Mouse (Mus musculus) heart, embryonic 10.5 days (tissue): ENCODE measurements around the gene Strip1. TPM values are rescaled to one million over a fixed set of nuclear protein-coding genes. Genes with fewer than 3 reads are reported as not detected.
A peak's percentile ranks its signal among the peaks of the same experiment; 100 is the strongest.

Experiments
- DNase-seq: peaks from one replicate; pipeline ENCODE4 v3.0.0-alpha.2; 2017; ENCODE audit warnings: low spot score
- H3K27ac ChIP-seq: fragments of 300-500 bp; sonication (generic); 2 replicates; pipeline ENCODE4 v1.5.1; 2016; ENCODE audit warnings: mild to moderate bottlenecking
- H3K27me3 ChIP-seq: fragments of 300-500 bp; sonication (generic); 2 replicates; pipeline ENCODE4 v1.6.1; 2016; ENCODE audit warnings: mild to moderate bottlenecking; ENCODE audit not compliant: poor library complexity, insufficient read depth, severe bottlenecking
- H3K36me3 ChIP-seq: fragments of 300-500 bp; sonication (generic); 2 replicates; pipeline ENCODE4 v1.6.1; 2016; ENCODE audit warnings: mild to moderate bottlenecking, moderate library complexity
- H3K4me1 ChIP-seq: fragments of 300-500 bp; sonication (generic); 2 replicates; pipeline ENCODE4 v1.6.1; 2016; ENCODE audit warnings: mild to moderate bottlenecking
- H3K4me3 ChIP-seq: fragments of 300-500 bp; sonication (generic); 2 replicates; pipeline ENCODE4 v1.5.1; 2016; ENCODE audit warnings: mild to moderate bottlenecking, moderate library complexity
- H3K9me3 ChIP-seq: fragments of 300-500 bp; sonication (generic); 2 replicates; pipeline ENCODE4 v1.6.1; 2016; ENCODE audit warnings: mild to moderate bottlenecking, moderate library complexity
- WGBS: fragments of 180-500 bp; shearing (Covaris S2); methylation state at CpG from one replicate; pipeline ENCODE4 v1.1.7; 2016; 5-methylcytosine and 5-hydroxymethylcytosine counted together
- polyA plus RNA-seq: library from polyadenylated mRNA; unstranded; fragments of >200 nt; fragmentation: Nextera tagmentation; extraction: Ambion mirVana; gene quantifications from 2 replicates; pipeline ENCODE4 v1.2.1, GENCODE M21; 2016

The Strip1 gene
- polyA plus RNA-seq, 1 experiment from 2014 or later: 50.1 TPM

- no peak overlapping the region for H3K4me3 ChIP-seq
- 95% methylated on average over 8 of the region's 8 CpGs for WGBS
- H3K36me3 ChIP-seq: peaks cover 90% of the 10 kb centered on the region
- no peak overlapping the region for H3K27ac ChIP-seq
- H3K27me3 ChIP-seq: no peaks in the 10 kb centered on the region
- no peaks in the 10 kb centered on the region for H3K9me3 ChIP-seq
- peaks cover 6% of the 10 kb centered on the region; the same call in 1 of the 2 replicates for H3K4me1 ChIP-seq
- DNase-seq: peak; percentile 58
Measured at GRCm38 (mm10) chr3:107624424-107624823, 7.1 kb downstream of the Strip1 start.

- Histone ChIP-seq H3K4me3 (no peak overlapping the region), H3K36me3 (peaks cover 97% of the 10 kb centered on the region), H3K27me3 (no peaks in the 10 kb centered on the region), H3K4me1 (peaks cover 6% of the 10 kb centered on the region; the same call in 1 of the 2 replicates), H3K9me3 (no peaks in the 10 kb centered on the region), H3K27ac (no peak overlapping the region)
- peak; percentile 50 for DNase-seq
- 89% methylated on average over 7 of the region's 7 CpGs for WGBS
Measured at GRCm38 (mm10) chr3:107622537-107622936, 9.0 kb downstream of the Strip1 start.

- H3K27ac ChIP-seq: no peak overlapping the region; the same call in 1 of the 2 replicates
- H3K4me3 ChIP-seq: no peak overlapping the region
- WGBS: 87% methylated on average over 21 of the region's 21 CpGs
- H3K36me3 ChIP-seq: peaks cover 97% of the 10 kb centered on the region
- peak; percentile 75 for DNase-seq
- H3K9me3 ChIP-seq: no peaks in the 10 kb centered on the region
- peaks cover 6% of the 10 kb centered on the region; the same call in 1 of the 2 replicates for H3K4me1 ChIP-seq
- no peaks in the 10 kb centered on the region for H3K27me3 ChIP-seq
Measured at GRCm38 (mm10) chr3:107621286-107622075, 10.0 kb downstream of the Strip1 start.

GRCm38 (mm10) chr3:107619911-107620310 lies 11.6 kb downstream of the Strip1 start:
- Histone ChIP-seq H3K27ac (no peak overlapping the region), H3K9me3 (no peaks in the 10 kb centered on the region), H3K4me3 (no peak overlapping the region), H3K27me3 (no peaks in the 10 kb centered on the region), H3K4me1 (peaks cover 6% of the 10 kb centered on the region; the same call in 1 of the 2 replicates), H3K36me3 (peaks cover 97% of the 10 kb centered on the region)
- peak; percentile 38 for DNase-seq
- WGBS: 94% methylated on average over 6 of the region's 6 CpGs

GRCm38 (mm10) chr3:107617800-107618199 lies 13.7 kb downstream of the Strip1 start:
- no peak overlapping the region for H3K27ac ChIP-seq
- WGBS: 97% methylated on average over 3 of the region's 3 CpGs
- no peaks in the 10 kb centered on the region for H3K9me3 ChIP-seq
- no peak for DNase-seq
- H3K36me3 ChIP-seq: peaks cover 97% of the 10 kb centered on the region
- peaks cover 6% of the 10 kb centered on the region; the same call in 1 of the 2 replicates for H3K4me1 ChIP-seq
- H3K27me3 ChIP-seq: no peaks in the 10 kb centered on the region
- H3K4me3 ChIP-seq: no peak overlapping the region

GRCm38 (mm10) chr3:107612902-107613525 lies 18.5 kb downstream of the Strip1 start:
- H3K36me3 ChIP-seq: peaks cover 62% of the 10 kb centered on the region
- peaks cover 3% of the 10 kb centered on the region; the same call in 1 of the 2 replicates for H3K27me3 ChIP-seq
- no peak overlapping the region for H3K4me3 ChIP-seq
- H3K27ac ChIP-seq: no peak overlapping the region
- 86% methylated on average over 11 of the region's 11 CpGs for WGBS
- H3K4me1 ChIP-seq: peaks cover 15% of the 10 kb centered on the region; the same call in 1 of the 2 replicates
- DNase-seq: no peak
- no peaks in the 10 kb centered on the region for H3K9me3 ChIP-seq

- Histone ChIP-seq H3K4me3 (no peak overlapping the region), H3K27me3 (peaks cover 5% of the 10 kb centered on the region; the same call in 1 of the 2 replicates), H3K9me3 (no peaks in the 10 kb centered on the region), H3K36me3 (peaks cover 46% of the 10 kb centered on the region), H3K27ac (0 out of 2 replicates have a peak overlapping the region, but pooled peaks have one; percentile 31), H3K4me1 (peaks cover 23% of the 10 kb centered on the region)
- 47% methylated on average over 4 of the region's 4 CpGs for WGBS
- DNase-seq: no peak
Measured at GRCm38 (mm10) chr3:107611394-107611793, 20.1 kb downstream of the Strip1 start.

GRCm38 (mm10) chr3:107609376-107609775 lies 22.1 kb downstream of the Strip1 start:
- peaks cover 14% of the 10 kb centered on the region for H3K27me3 ChIP-seq
- no peaks in the 10 kb centered on the region for H3K9me3 ChIP-seq
- H3K36me3 ChIP-seq: peaks cover 26% of the 10 kb centered on the region
- H3K27ac ChIP-seq: 0 out of 2 replicates have a peak overlapping the region, but pooled peaks have one; percentile 11
- no peak for DNase-seq
- peaks cover 34% of the 10 kb centered on the region for H3K4me1 ChIP-seq
- no peak overlapping the region for H3K4me3 ChIP-seq
- 74% methylated on average over 3 of the region's 3 CpGs for WGBS

GRCm38 (mm10) chr3:107608808-107609207 lies 22.7 kb downstream of the Strip1 start:
- DNase-seq: no peak
- no peak overlapping the region for H3K27ac ChIP-seq
- H3K9me3 ChIP-seq: no peaks in the 10 kb centered on the region
- WGBS: 32% methylated on average over 4 of the region's 4 CpGs
- peaks cover 34% of the 10 kb centered on the region for H3K4me1 ChIP-seq
- peaks cover 20% of the 10 kb centered on the region for H3K36me3 ChIP-seq
- no peak overlapping the region for H3K4me3 ChIP-seq
- peaks cover 19% of the 10 kb centered on the region for H3K27me3 ChIP-seq

GRCm38 (mm10) chr3:107607221-107607620 lies 24.3 kb downstream of the Strip1 start:
- Histone ChIP-seq H3K36me3 (peaks cover 4% of the 10 kb centered on the region), H3K27me3 (peaks cover 27% of the 10 kb centered on the region), H3K9me3 (no peaks in the 10 kb centered on the region), H3K4me1 (peaks cover 34% of the 10 kb centered on the region), H3K27ac (no peak overlapping the region), H3K4me3 (no peak overlapping the region)
- no peak for DNase-seq
- 78% methylated on average over 8 of the region's 8 CpGs for WGBS

GRCm38 (mm10) chr3:107605304-107605703 lies 26.2 kb downstream of the Strip1 start:
- peaks cover 46% of the 10 kb centered on the region for H3K27me3 ChIP-seq
- DNase-seq: no peak
- H3K27ac ChIP-seq: no peak overlapping the region
- H3K9me3 ChIP-seq: no peaks in the 10 kb centered on the region
- H3K4me1 ChIP-seq: peaks cover 21% of the 10 kb centered on the region
- no peaks in the 10 kb centered on the region for H3K36me3 ChIP-seq
- H3K4me3 ChIP-seq: no peak overlapping the region
- WGBS: 6% methylated on average over 4 of the region's 4 CpGs

GRCm38 (mm10) chr3:107600127-107600526 lies 31.4 kb downstream of the Strip1 start:
- H3K27ac ChIP-seq: no peak overlapping the region
- H3K9me3 ChIP-seq: no peaks in the 10 kb centered on the region
- H3K4me1 ChIP-seq: peaks cover 31% of the 10 kb centered on the region
- DNase-seq: no peak
- H3K27me3 ChIP-seq: peaks cover 90% of the 10 kb centered on the region
- H3K36me3 ChIP-seq: no peaks in the 10 kb centered on the region
- no peak overlapping the region for H3K4me3 ChIP-seq
- 35% methylated on average over 6 of the region's 6 CpGs for WGBS
